Mouse (Mus musculus) frontal cortex, adult (tissue): Measurements from ENCODE around the gene Car5a.
A peak's percentile ranks its signal among the peaks of the same experiment; 100 is the strongest.

ENCODE experiments used
- ATAC-seq: cut with Nextera tagmentation; 2 replicates; pipeline ENCODE4 v1.9.2; 2017; ENCODE audit warnings: mild to moderate bottlenecking, moderate library complexity, mixed read lengths; ENCODE audit not compliant: low TSS enrichment

Gene Car5a

DNA sequence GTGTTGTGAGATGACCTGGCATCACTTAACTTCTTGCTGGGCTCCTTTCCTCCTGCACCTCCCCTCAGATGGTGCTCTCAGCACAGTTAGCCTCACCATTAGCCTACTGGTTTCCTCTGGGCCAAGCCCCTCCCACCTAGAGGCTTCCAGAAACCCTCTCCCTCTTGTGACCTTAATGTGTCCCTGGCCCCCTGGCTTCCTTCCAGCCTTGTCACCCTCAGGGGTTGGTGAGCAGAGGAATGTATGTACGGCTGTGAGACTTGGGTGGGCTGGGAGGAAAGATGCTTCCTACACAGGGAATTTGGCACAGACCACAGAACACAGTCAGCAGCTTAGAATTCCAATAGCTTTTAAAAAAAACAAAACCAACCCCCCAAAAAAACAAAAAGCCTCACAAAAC, 63.9 kb downstream of the Car5a start:
- ATAC-seq = no peak

DNA sequence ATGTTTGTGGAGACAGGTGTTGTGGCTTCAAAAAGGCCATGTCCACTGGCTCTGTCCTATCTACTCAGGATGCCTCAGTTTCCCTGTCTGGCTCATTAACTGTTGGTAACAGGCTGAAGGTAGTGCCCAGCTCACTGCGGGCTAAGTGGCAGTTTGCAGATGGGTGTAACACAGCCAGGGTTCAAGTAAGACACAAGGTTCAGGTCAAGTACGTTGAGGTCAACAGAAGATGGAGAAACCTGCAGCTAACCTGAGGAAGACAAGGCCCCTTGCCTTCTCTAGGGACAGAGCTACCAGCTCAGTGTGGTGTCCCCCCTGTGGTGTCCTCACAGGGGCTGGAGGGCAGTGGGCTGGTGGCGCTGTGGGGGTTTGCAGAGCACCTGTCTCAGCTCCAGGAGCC, 65.0 kb downstream of the Car5a start:
- ATAC-seq = no peak

DNA sequence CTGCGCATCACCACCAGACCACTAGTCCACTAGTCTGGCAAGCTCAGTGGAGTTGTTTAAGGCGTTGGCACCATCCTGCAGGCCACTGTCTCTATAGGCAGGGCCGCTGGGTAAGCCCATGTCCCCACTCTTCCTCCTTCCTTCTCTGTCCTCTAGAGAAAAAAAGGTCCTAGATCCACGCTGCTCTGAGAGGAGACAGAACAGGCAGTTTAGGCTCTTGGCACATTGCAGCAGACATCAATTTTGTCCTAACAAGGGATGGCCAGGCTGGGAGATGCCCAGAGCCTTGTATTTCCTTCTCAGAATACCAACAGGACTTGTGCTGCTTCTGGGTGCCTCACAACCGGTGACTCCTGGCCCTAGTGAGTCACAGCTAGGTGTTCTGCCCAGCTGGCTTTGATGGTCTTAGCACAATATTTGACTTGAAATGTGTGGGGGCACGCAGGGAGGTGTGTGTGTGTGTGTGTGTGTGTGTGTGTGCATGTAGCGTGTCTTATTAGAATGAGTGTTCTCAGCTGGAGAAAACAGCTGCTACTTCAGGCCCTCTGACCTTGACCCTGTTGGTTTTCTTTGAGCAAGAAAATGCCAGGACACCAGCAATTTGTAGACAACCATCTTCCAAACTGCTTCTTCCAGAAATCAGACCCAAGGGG, 66.8 kb downstream of the Car5a start:
- ATAC-seq = no peak

DNA sequence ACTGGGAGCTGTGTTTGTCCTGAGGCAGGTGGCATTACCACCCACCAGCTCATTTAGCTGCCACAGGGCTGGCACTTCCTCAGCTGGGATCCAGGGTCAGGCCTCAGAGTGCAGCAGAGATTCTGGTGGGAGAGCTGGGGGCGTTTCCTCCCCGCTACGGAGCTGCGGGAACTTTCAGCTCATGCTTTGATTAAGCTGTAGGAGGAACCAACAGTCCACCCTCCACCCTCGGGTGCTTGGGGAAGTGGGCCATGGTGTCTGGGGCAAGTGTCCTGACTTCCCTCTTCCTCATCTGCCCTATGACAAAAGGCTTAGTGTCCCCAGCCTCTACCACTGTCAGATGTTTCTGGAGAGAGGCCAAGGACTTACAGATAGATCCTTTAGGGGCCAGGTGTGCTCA, 67.5 kb downstream of the Car5a start:
- ATAC-seq = no peak

DNA sequence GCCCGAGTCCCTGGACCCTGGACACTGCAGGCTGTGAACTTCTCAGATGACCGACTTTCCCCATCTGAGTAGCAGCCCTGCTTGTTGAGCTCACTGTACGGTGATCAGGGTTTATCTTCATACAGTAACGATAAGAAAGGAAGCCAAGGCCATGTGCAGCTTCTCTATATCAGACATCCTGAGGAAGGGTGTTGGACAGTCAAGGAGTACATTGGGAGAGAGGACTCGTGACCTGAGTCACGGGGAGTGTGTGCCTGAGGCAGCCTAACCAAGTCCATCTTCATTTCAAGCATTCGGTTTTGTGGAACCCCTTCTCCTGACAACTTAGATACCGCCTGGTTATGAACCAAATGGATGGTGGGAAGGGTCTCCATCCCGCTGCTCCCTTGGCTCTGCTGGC, 69.2 kb downstream of the Car5a start:
- ATAC-seq = no peak

GRCm38 (mm10) chr8:121875045-121875444, 69.7 kb downstream of the Car5a start:
- peak; percentile 73 for ATAC-seq

DNA sequence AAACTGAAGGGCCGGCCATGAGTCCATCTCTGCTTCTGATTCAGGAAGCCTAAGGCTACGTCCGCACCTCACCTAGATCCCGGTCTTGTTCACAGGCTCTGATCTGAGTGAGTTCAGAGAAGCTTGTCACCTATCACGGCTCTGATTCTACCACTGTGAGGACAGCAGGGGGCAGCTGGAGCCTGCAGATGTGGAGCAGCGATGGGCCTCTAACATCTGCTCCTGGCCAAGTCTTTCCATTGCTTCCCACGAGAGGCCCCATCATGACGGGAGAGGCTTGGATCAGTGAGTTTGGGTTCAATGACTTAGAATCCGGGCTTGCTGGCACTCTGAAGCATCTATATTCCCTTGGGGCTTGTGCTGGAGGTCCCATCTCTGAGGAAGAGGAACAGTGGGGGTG, 70.7 kb downstream of the Car5a start:
- no peak for ATAC-seq

- no peak for ATAC-seq
These were observed 72.8 kb downstream of the Car5a start for GRCm38 (mm10) chr8:121871833-121872440.

GRCm38 (mm10) chr8:121870190-121870589, 74.5 kb downstream of the Car5a start:
- no peak for ATAC-seq

- ATAC-seq = no peak
These were observed 75.8 kb downstream of the Car5a start for GRCm38 (mm10) chr8:121868896-121869295.

- ATAC-seq = no peak
These were observed 76.5 kb downstream of the Car5a start for GRCm38 (mm10) chr8:121868196-121868595.
